Mouse (Mus musculus) heart, postnatal 36 days (tissue): ENCODE data around the gene Nfia. TPM values are rescaled to one million over a fixed set of nuclear protein-coding genes. Genes with fewer than 3 reads are reported as not detected.
A peak's percentile ranks its signal among the peaks of the same experiment; 100 is the strongest.

ENCODE experiments used
- DNase-seq, 2 experiments: peaks; one replicate each; pipeline ENCODE4 v3.0.0; 2021 to 2022
- intact Hi-C: fragments of 180-260 bp; cut with DNase I; formaldehyde crosslinking; loops from one replicate; pipeline ENCODE4 v1.15.1; 2025
- total RNA-seq, 2 experiments: library from RNA; stranded (reverse); gene quantifications; 2 replicates each; pipeline ENCODE4 v1.2.3; 2021

The Nfia gene
- total RNA-seq, 2 experiments from 2014 or later: 128 to 149 TPM

DNA sequence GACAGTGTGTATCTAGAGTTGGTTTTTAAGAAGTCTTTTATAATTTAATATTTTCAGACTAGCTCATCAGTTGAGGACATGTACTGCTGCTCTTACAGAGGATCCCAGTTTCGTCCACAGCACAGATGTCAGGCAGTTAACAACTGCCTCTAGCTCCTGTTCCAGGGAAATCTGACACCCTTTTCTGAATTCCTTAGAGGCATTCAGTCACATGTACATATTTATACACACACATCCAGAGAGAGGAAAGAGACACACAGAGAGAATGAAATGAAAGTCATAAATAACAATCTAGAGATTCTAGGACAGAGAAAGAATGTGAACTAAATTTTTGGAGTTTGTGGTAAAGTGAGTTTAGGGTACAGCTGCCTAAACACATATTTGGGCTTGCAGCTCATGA lies 308.1 kb downstream of the Nfia start:
- DNase-seq: no peak
- intact Hi-C loops: no loop called here

DNA sequence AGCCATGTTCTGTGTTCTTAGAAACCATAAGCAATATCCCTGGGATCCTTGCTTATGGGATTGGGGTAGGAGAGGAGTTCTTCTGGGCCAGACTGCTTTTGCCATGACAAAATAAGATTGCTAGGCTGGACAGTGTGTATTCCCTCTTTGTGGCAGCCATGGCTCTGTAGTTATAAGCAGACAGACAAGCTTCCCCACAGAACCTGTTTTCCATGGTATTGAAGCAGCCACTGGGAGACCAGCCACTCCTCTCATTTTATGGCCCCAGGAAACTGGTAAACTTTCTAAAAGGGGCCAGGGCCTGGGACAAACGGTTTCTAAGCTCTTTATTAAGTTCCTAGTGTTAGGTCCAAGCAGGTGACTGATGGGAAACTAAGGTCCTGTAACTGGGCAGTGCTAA lies 309.4 kb downstream of the Nfia start:
- no peak for DNase-seq
- intact Hi-C loops: no loop called here

- no peak for DNase-seq
- intact Hi-C loops: no loop called here
These were observed 310.0 kb downstream of the Nfia start for GRCm38 (mm10) chr4:98082512-98082911.

- intact Hi-C loops: loop anchor here (5.0 kb wide), 1 partner anchor 33 kb away; no protein-coding TSS in a partner anchor
- no peak for DNase-seq
These were observed 312.5 kb downstream of the Nfia start for GRCm38 (mm10) chr4:98085060-98085459.

- intact Hi-C loops: loop anchor here (5.0 kb wide), 1 partner anchor 35 kb away; no protein-coding TSS in a partner anchor
- no peak for DNase-seq
These were observed 314.4 kb downstream of the Nfia start for GRCm38 (mm10) chr4:98086976-98087375.

GRCm38 (mm10) chr4:98089985-98090384 lies 317.5 kb downstream of the Nfia start:
- no peak for DNase-seq
- intact Hi-C loops: loop anchor here (2.0 to 5.0 kb wide), 4 partner anchors 17 to 313 kb away; partner anchors contain the start of gene E130114P18Rik

GRCm38 (mm10) chr4:98090586-98090985 lies 318.1 kb downstream of the Nfia start:
- intact Hi-C loops: loop anchor here (2.0 to 5.0 kb wide), 3 partner anchors 16 to 313 kb away; partner anchors contain the start of gene E130114P18Rik
- DNase-seq: no peak

GRCm38 (mm10) chr4:98091368-98091827 lies 318.9 kb downstream of the Nfia start:
- DNase-seq: peak; percentile 68 to 78
- intact Hi-C loops: loop anchor here (2.0 to 5.0 kb wide), 3 partner anchors 15 to 314 kb away; partner anchors contain the start of gene E130114P18Rik

- intact Hi-C loops: loop anchor here (2.0 to 5.0 kb wide), 3 partner anchors 15 to 315 kb away; partner anchors contain the start of gene E130114P18Rik
These were observed 319.5 kb downstream of the Nfia start for GRCm38 (mm10) chr4:98091901-98092472.

GRCm38 (mm10) chr4:98094112-98094805 lies 321.7 kb downstream of the Nfia start:
- intact Hi-C loops: loop anchor here (5.0 kb wide), 2 partner anchors 227 to 317 kb away; partner anchors contain the start of gene E130114P18Rik

More at GRCm38 (mm10) chr4:98091901-98092472, 319.5 kb downstream of the Nfia start:
- DNase-seq: no peak

GRCm38 (mm10) chr4:98095060-98095459 lies 322.5 kb downstream of the Nfia start:
- no peak for DNase-seq
- intact Hi-C loops: no loop called here

More at GRCm38 (mm10) chr4:98094112-98094805, 321.7 kb downstream of the Nfia start:
- no peak for DNase-seq

DNA sequence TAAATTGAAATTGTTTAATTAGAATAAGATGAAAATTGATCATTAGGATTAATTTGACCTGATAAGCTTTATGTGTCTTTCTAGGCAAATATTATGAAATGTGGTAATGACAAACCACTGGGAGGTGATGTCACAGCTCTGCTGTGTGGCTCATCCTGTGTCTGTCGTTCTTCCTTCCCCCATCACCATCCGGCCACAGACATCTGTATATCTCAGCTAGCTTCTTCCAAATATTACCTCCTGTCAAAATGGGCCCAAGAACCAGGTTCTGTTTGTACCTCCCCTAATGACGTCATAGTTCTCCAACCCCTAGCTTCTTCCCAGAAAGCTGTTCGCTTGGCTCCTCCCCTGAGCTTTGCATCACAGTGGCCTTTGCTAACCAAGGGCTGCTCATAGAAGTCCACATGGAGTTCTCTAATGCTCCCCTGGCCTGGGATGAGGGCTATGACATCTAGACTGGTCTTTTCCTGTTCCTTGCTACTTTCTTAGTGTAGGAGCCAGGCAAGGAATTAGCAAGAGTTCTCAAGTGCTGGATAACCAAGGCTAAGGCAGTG lies 324.6 kb downstream of the Nfia start:
- no peak for DNase-seq
- intact Hi-C loops: no loop called here

GRCm38 (mm10) chr4:98098663-98099062 lies 326.1 kb downstream of the Nfia start:
- intact Hi-C loops: no loop called here
- no peak for DNase-seq

DNA sequence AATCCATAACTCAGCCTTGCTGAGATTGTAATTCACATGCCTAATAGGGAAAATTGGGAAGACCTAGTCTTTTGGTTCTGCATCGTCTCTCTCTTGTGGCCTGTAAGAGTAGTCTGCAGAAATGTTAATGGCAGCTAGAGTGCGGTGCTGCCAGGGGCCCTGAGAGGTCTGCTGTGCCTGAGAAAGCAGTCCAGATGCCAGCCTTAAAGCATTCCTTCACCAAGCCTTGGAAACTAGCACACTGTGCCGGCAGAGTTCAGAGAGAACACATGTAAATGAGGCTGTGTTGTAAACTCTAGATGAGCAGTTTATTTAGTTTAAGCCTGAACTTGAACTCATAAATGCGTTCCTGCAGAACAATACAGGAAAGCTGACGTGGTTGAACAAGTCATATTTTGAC lies 326.9 kb downstream of the Nfia start:
- intact Hi-C loops: no loop called here

DNA sequence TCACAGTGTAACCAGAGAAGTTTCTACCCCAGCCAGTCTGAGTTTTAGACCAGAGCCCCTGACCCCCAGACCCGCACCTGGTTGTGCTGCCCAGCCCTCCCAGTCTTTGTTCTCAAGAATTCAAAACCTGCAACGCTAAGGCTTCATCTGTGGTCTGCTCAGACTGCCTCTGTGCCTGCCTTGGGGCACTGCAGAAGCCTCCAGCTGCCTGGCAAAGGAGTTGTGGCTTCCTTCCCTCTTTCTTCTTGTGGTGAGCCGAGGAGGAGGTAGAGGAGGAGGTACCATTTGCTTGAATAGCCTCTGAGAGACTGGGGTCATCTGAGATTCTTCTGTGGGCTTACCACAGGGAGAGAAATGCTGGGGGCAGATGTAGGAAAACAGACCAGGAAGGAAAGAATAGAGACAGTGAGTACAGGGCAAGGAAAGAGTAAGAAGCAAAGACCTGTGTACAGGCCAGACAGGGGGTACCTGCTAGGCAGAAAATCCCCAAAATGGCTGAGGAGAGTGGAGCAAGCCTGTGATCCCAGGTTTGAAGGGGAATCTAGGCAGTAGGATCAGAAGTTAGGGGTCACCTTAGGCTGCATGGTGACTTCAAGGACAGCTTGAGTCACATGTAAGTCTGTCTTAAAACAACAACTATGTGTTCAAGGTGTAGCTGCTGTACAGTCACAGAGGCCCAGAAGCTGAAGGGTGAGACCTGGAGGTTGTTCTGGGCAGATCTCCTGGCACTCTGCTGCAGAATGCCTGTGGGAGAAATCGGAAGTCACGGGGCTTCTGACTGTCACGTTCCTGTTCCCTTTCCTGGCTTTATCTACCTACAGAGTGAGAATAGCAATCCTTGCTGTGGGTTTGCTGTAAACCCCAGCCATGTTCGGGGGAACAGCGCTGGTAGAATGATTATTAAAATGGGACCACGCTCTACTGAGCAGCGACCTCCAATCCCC lies 328.9 kb downstream of the Nfia start:
- intact Hi-C loops: loop anchor here (10.0 kb wide), 1 partner anchor 447 kb away; no protein-coding TSS in a partner anchor

More for the DNA sequence above, 326.9 kb downstream of the Nfia start:
- DNase-seq: no peak

DNA sequence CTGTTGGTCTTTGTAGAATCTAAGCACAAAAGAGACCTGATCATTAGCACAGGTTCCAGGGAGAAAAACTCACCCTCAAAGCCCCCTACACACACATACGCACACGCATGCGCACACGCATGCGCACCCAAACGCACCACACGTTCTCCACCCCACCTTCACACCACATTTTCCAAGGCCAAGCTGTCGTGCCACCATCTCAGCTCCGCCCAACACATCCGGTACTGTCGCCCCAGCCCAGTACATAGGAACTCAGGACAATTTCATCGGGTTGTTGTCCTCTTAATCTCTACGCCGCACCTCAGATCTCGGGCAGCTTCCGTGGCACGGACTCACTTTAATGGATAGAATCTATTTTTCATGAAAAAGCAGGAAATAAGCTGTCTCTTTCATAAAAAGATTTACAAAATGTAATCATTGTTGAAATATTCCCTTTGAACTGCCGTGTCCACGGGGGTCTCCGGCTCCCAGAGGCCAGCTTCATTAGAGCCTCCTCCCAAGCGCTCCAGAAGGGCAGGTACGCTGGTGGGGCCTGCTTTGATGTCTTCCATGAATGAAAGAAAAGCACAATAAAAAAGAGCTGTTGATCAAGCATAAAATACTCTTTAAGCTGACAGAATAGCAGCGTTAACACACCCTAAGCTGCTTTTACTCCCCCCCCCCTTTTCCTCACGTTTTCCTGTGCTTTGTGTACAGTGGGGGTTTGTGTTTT lies 330.2 kb downstream of the Nfia start:
- intact Hi-C loops: loop anchor here (10.0 kb wide), 1 partner anchor 448 kb away; no protein-coding TSS in a partner anchor

More for the DNA sequence above, 328.9 kb downstream of the Nfia start:
- peak; percentile 34 to 39 for DNase-seq

DNA sequence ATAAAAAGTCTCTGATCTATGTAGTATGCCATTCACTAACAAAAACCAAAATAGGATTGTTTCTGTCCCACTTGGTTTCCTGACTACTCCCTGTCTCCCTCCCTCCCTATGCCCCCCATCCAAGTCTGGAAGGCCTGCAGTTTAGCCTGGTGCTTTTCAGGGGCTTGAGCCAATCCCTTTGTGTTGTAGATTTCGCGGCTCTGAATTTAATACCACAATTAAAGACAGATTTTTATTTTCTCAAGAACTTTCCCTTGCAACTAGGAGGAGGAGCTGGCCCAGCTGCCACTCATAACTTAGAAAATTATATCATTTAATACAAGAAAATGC lies 330.8 kb downstream of the Nfia start:
- no peak for DNase-seq
- intact Hi-C loops: loop anchor here (10.0 kb wide), 1 partner anchor 449 kb away; no protein-coding TSS in a partner anchor

More for the DNA sequence above, 330.2 kb downstream of the Nfia start:
- DNase-seq: no peak

- DNase-seq: peak; percentile 71 to 80
- intact Hi-C loops: loop anchor here (10.0 kb wide), 1 partner anchor 449 kb away; no protein-coding TSS in a partner anchor
These were observed 331.6 kb downstream of the Nfia start for GRCm38 (mm10) chr4:98104161-98104560.
